Mouse (Mus musculus) kidney, postnatal 14 days (tissue): ENCODE data around the gene Gas8.
"Not testable (repeated sequence)": the region's sequence is repeated elsewhere in the genome, so short reads cannot be mapped to it uniquely, and the experiment has no call there.

Experiments
- DNase-seq: peaks from one replicate; pipeline ENCODE4 v3.0.0; 2022; ENCODE audit warnings: mixed read lengths

Gene Gas8

DNA sequence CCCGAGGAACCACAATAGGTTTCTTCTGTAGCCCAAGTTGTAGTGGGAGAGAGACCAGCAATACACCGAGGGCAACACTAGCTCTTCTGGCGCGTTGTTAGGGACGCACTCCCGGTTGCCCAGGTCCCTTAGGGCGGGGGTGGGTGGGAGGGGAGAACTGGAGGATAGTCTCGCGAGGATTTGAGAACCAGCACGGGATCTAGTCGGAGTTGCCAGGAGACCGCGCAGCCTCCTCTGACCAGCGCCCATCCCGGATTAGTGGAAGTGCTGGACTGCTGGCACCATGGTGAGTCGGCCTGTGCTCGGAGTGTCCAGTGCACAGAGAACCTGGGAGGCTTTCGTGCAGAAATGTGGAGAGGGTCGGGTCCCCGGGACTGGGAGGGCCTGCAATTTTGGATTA is at the start of gene Gas8:
Gas8 (plus strand) TSS at position 168 of the 400 bp plus-strand sequence.
- DNase-seq, result peak; percentile 95

- not testable (repeated sequence) for DNase-seq
Measured at GRCm38 (mm10) chr8:123472991-123473390, 45.6 kb upstream of the Gas8 start.

DNA sequence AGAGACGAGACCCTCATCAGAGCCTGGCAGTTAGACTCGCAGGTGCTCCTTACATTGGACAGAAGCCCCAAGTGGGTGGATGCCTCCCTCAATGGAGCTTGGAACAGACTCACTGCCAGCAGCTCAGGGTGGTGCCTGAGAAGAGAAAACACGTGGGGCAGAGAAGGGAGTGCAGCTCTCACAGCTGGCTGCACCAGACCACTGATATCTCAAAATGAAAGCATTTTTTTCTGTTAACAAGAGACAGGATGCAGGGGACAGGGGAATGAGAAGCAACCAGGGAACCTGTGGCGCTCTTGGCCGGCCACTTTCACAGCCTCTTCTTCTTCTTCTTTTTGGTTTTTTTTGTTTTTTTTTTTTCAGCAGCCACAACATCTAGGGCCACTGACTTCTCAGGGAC is 44.1 kb upstream of the Gas8 start:
- not testable (repeated sequence) for DNase-seq

DNA sequence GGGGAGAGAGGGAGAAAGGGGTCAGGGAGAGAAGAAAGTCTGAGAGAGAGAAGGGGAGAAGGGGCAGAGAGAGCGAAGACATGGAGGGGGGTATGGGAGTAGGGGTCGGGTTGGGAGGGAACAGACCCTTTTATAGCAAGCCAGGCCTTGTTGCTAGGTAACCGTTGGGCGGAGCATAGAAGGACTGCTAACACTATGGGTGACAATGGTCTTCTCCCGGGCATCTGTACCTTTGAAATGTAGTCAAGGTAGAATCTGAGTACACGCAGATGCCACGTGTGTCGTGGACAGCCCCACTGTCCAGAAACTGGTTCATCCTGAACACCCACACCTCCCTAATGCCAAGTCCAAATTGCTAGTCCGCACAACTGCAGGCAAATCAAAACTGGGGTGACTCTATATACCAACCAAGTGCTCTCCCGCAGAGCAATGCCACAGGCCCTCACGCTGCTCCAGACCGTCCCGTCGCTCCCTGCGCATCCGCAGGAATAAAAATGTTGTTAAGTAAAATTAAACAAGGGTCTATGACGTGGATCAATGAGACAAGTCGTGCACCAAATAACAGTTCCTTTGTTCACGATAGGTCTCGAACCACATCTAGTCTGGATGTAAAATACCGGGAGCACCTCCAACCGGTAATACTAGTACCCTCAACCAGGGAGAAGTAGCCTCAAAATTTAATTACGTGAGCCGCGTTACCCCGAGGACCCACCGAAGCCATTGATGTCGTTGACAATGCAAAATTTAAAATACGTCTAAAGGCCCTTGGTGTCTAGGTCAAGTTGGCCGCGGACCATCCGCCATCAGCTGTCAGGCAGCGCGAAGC is 41.5 kb upstream of the Gas8 start:
- no peak for DNase-seq

- DNase-seq, result peak; percentile 97
Measured at GRCm38 (mm10) chr8:123477737-123478258, 40.8 kb upstream of the Gas8 start, which contains the start of gene Afg3l1. TSS of gene Afg3l1 (plus strand) at chr8:123477903.

GRCm38 (mm10) chr8:123478456-123479218 is 40.0 kb upstream of the Gas8 start:
- DNase-seq, result no peak

- no peak for DNase-seq
Measured at GRCm38 (mm10) chr8:123482627-123483026, 36.0 kb upstream of the Gas8 start.

GRCm38 (mm10) chr8:123491280-123492075 is 27.2 kb upstream of the Gas8 start:
- no peak for DNase-seq

DNA sequence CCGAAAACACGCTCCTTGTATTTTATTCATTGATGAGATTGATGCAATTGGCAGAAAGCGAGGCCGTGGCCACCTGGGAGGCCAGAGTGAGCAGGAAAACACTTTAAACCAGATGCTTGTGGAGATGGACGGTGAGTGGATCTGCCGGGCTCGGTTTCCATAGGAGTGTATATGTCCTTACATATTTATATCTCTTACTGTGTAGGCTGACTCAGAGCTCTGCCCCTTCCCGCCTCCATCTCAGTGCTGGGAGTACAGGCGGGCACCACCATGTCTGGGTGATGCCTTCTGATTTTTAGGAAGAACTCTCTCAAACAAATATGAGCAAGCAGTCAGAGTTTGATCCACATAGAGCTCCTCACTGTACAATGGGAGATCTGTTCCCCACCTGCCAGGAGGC is 25.7 kb upstream of the Gas8 start:
- no peak for DNase-seq

DNA sequence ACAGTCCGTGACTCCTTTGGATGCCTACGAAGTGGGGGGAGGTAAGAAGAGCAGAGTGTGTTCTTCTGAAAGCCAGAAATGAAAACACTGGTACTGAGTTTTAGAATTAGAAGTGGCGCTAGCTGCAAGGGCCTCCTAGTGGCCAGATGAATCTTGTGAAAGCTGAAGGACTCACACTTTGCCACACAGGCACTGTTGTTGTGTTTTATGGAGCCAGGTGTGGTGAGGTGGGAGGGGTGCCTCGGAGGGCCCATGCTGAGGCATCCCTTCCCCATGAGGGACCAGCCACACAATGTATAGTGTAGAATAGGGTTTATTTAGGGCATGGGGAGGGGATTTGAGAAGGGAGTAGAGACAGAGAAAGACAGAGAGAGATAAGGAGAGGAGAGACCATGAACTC is 20.9 kb upstream of the Gas8 start:
- DNase-seq, result no peak

DNA sequence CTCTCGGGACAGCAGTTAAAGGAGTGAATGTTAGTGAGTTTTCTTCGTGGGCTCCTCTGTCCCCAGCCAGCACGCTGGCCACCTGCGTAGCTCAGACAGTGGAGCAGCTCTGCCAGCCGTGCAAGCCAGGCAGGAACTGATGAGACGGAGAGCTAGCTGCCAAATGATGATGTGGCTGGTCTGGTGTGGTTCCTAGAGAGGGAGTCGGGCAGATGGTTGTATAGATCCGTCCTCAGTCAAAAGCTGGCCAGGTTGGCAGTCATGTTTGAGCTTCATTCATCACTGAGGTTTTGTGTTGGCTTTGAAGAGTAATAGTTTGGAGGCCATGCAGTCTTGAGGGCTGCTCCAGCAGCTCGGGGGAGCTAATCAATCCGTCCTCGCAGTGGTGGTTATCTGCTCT is 19.7 kb upstream of the Gas8 start:
- DNase-seq, result no peak

DNA sequence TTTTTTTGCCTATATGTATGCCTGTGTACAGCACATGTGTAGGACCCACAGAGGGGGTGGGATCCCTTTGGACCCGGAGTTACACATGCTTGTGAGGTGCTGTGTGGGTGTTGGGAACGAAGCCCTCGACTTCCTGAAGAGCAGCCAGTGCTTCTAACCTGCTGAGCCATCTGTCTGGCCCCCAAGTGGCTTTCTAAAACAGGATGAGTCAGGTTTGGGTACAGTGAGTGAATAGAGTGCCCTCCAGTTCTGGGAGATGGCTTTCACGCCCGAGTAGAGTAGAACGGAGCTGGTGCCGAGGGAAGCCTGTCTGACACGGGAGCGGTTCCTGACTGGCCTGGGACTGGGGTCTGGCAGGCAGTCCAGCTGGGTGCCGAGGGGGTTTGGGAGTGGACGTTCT is 19.1 kb upstream of the Gas8 start:
- no peak for DNase-seq

GRCm38 (mm10) chr8:123502192-123502591 is 16.4 kb upstream of the Gas8 start:
- DNase-seq, result no peak

GRCm38 (mm10) chr8:123503801-123504467 is 14.7 kb upstream of the Gas8 start:
- no peak for DNase-seq

GRCm38 (mm10) chr8:123504591-123505195 is 13.9 kb upstream of the Gas8 start:
- DNase-seq, result no peak

DNA sequence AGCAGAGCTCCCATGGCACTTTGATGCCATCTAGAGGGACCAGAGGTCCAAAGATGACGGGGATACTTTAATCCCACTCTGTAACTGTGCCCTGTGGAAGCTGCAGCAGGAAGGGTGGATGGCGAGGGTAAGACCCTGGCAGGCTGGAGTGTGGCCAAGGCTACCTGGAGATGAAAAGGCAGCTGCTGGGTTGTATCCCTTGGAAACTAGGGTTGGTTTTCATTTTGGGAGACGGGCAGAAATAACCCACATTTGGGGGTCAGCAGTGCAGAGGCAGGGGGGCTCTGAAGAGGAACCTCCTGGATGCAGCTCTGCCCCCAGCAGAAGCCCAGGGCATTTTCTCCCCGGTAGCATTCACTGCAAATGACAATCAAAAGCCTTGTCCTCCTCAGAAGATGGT is 13.4 kb upstream of the Gas8 start:
- no peak for DNase-seq

- no peak for DNase-seq
Measured at GRCm38 (mm10) chr8:123505695-123506094, 12.9 kb upstream of the Gas8 start.

- no peak for DNase-seq
Measured at GRCm38 (mm10) chr8:123507153-123507552, 11.5 kb upstream of the Gas8 start.

DNA sequence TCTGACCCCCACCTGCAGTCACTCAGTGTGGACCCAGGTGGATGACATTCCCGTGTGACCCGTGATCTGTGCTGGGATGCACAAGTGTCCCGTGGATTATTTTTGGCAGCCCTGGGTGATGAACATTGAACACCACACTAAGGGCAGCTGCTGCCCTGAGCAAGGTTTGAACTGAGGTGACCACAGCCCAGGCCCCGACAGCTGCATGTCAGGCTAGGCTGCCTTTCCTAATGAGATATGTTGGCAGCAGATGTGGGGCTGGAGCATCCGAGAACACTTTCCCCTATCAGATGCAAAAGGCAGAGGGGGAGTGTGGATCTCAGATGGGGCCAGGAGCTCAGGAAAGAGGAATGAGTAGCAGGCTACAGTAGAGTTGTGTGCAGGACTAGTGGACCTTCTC is 7.8 kb upstream of the Gas8 start:
- DNase-seq, result no peak

GRCm38 (mm10) chr8:123514136-123514535 is 4.5 kb upstream of the Gas8 start:
- no peak for DNase-seq

DNA sequence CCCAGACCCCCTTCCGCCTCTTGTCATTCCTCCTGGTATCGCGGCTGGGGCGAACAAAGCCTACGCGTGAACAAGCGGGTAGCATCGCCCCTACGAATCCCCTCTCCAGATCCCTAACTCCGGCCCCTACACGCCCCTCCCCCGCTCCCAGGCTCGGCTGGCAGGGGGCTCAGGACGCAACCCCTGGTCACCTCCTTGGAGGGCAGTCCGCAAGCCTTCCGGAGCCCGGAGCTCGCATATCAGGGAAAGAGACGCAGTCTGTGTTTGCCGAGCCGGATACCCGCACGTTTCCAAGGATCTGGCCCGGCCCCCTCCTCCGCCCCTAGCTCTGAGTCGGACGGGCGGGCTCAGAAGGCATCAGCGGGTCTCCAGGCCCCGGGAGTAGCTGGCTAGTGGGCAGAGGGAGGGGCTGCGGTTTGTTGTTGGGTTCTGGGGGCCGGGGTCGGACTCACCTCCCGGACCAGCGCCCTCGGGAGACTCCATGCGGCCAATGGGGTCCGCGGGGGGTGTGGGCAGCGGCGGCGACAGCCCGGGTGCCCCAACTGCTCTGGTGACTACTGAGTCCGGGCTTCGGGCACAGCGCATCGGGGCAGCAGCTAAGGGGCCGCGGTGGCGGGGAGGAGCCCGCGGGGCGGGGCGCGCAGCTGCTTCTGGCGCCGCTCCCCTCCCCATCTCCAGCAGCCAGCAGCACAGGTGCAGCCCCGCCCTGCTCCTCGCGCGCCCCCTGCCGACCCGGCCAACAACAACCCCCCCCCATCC is 3.7 kb upstream of the Gas8 start, which contains the start of gene Dbndd1:
Dbndd1 (minus strand) TSS at position 683 of the 759 bp plus-strand sequence.
- peak; percentile 44 for DNase-seq
